Comparison of ENCODE assay signal across 24 mouse cellular contexts in the genomic region with DNA sequence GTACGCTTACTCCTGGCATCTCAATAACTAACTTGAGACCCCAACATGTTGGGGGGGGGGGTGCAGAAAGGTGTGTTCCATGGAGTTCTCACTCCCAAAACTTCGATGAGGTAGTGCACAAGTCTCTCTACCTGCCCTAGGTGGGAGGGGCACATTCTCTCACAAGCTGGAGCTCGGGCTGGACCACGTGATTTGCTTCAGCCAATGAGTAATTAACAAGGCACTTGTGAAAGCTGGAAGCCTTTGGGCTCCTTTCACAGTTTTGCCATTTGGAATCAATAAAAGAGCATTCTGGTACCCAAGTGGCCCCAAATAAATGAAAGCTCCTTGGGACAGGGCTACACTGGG. TPM values are rescaled to one million over a fixed set of nuclear protein-coding genes. Genes with fewer than 3 reads are reported as not detected.
DNase-seq lines count a peak whose midpoint lies in the region; ATAC-seq and TF ChIP-seq lines count a peak whose summit lies in the region.
"Had no signal": no experiment of that assay in that cellular context is flagged by ENCODE, and none has a peak within 500 bp of the region (broad histone marks: within the 10 kb centered on the region; RNA-seq: fewer than 3 reads in every experiment).

No protein-coding gene starts in this region.

- TF ChIP-seq CTCF in ES-Bruce4 (IDR thresholded peaks at IDR 0.05; ENCODE audit: low read depth, low read length) = no peak

- no peaks in the 10 kb centered on the region for H3K9me3 ChIP-seq in ES-Bruce4 (replicated peaks; ENCODE audit: control insufficient read depth, insufficient read depth, low read length, poor library complexity, severe bottlenecking)
- H3K9me3 ChIP-seq: embryonic facial prominence, embryonic 10.5 days; heart, embryonic 10.5 days; hindbrain, embryonic 13.5 days; intestine, embryonic 15.5 days had no signal

- H3K36me3 ChIP-seq in ES-Bruce4 (ENCODE audit: control insufficient read depth, insufficient read depth, low read length, poor library complexity, severe bottlenecking) = no peaks in the 10 kb centered on the region
- no peaks in the 10 kb centered on the region for H3K36me3 ChIP-seq in myocyte (ENCODE audit: control insufficient read depth, insufficient read depth)
- H3K36me3 ChIP-seq: embryonic facial prominence, embryonic 10.5 days; heart, embryonic 10.5 days; hindbrain, embryonic 13.5 days; intestine, embryonic 15.5 days had no signal

- intact Hi-C loops in heart, postnatal 25 days (cut with DNase I) = no loop called here

- H3K9ac ChIP-seq in ES-Bruce4 (ENCODE audit: low read depth, poor library complexity, severe bottlenecking) = no peak overlapping the region
- H3K9ac ChIP-seq: forebrain, postnatal 0 days; hindbrain, embryonic 13.5 days; intestine, embryonic 15.5 days had no signal

- no peak for TF ChIP-seq EP300 in ES-Bruce4 (IDR thresholded peaks at IDR 0.05; ENCODE audit: insufficient read depth, low read depth, low read length)

- peak overlapping the region; percentile 66; the same call in 1 of the 2 replicates for H3K27ac ChIP-seq in ES-Bruce4 (ENCODE audit: insufficient read depth, low read length)
- H3K27ac ChIP-seq: embryonic facial prominence, embryonic 10.5 days; heart, embryonic 10.5 days; hindbrain, embryonic 13.5 days; hindbrain, postnatal 0 days; intestine, embryonic 15.5 days had no signal

- DNase-seq in heart, adult 11 months = peak; percentile 67
- no peak for DNase-seq in heart, postnatal 25 days (ENCODE audit: low spot score)
- peak; percentile 93 for DNase-seq in R1 (ENCODE audit: low read depth, low spot score)
- no peak for DNase-seq in cerebellum, postnatal 10 days
- DNase-seq: adrenal gland, postnatal 10 days; B cell, adult 2 months; cerebellum, adult 11-12 months; cerebellum, adult 9-10 months; forebrain, postnatal 0 days; gastrocnemius, postnatal 36 days; heart, adult 18-20 months; heart, postnatal 10 days; kidney, adult 18-20 months had no signal

- no peak overlapping the region for H3K4me2 ChIP-seq in myocyte (ENCODE audit: low read depth)
- H3K4me2 ChIP-seq: hindbrain, embryonic 13.5 days; intestine, embryonic 15.5 days had no signal

- ATAC-seq in erythroid progenitor cell, adult 5-6 weeks (replicated peaks; ENCODE audit: low FRiP score, poor library complexity, severe bottlenecking) = no peak
- no peak for ATAC-seq in megakaryocyte progenitor cell, adult 5-6 weeks (replicated peaks; ENCODE audit: poor library complexity)
- ATAC-seq: CD4-positive, CD25-positive, alpha-beta regulatory T cell, adult 4 months; forebrain, postnatal 0 days; hindbrain, postnatal 0 days; intestine, embryonic 15.5 days; Patski had no signal

- peaks cover 14% of the 10 kb centered on the region for H3K79me2 ChIP-seq in myocyte (ENCODE audit: control insufficient read depth, insufficient read depth)

- no peak overlapping the region for H3ac ChIP-seq in myocyte (ENCODE audit: control insufficient read depth, insufficient read length)

- H3K27me3 ChIP-seq in ES-Bruce4 (ENCODE audit: control insufficient read depth, insufficient read depth, low read length, poor library complexity, severe bottlenecking) (peaks cover 2% of the 10 kb centered on the region; the same call in 1 of the 2 replicates), myocyte (ENCODE audit: control insufficient read depth, insufficient read depth, insufficient read length) (no peaks in the 10 kb centered on the region)
- H3K27me3 ChIP-seq: intestine, embryonic 15.5 days; Patski had no signal

- H3K4me3 ChIP-seq in ES-Bruce4 (ENCODE audit: low read depth, low read length) (no peak overlapping the region), myocyte (no peak overlapping the region)
- H3K4me3 ChIP-seq: embryonic facial prominence, embryonic 10.5 days; heart, embryonic 10.5 days; hindbrain, embryonic 13.5 days; intestine, embryonic 15.5 days had no signal

- TF ChIP-seq POLR2A in ES-Bruce4 (IDR thresholded peaks at IDR 0.05; ENCODE audit: insufficient read depth, low read length) (no peak), myocyte (IDR thresholded peaks at IDR 0.05; ENCODE audit: insufficient read length, low read depth) (no peak)

- peaks cover 2% of the 10 kb centered on the region for H3K4me1 ChIP-seq in ES-Bruce4 (ENCODE audit: control insufficient read depth, insufficient read depth, low read length)

TF ChIP-seq in myocyte, 11 proteins besides CTCF, POLR2A, EP300 and RAD21:
- TF ChIP-seq TCF3 (IDR thresholded peaks at IDR 0.05; ENCODE audit: insufficient read length, low read depth) (no peak), USF1 (IDR thresholded peaks at IDR 0.05; ENCODE audit: low read depth) (peak; percentile 9)

RNA-seq across cellular contexts. Expression of a gene that starts 3.4 kb away (rescaled TPM):
- 10 to 100 TPM; 38.4 to 44.1 TPM for total RNA-seq in heart, postnatal 25 days (2021)
- polyA plus RNA-seq in ES-Bruce4 (2011; ENCODE audit: insufficient read depth, insufficient read length, low read depth, missing spikeins) (22.3 and 22.7 TPM in 2 replicates), myocyte (2012; fragmentation: generic; extraction: Trizol) (212 TPM)
- total RNA-seq in erythroid progenitor cell, adult 5-6 weeks (2015; ENCODE audit: low replicate concordance) = 0.72 TPM in 1 of 2 replicates, not detected in the other
- not detected in 2 replicates for total RNA-seq in erythroid progenitor cell, adult 5-6 weeks (2017; ENCODE audit: low replicate concordance)
- not detected in 2 replicates for total RNA-seq in megakaryocyte progenitor cell, adult 5-6 weeks (2015)
- total RNA-seq in megakaryocyte progenitor cell, adult 5-6 weeks (2017) = 0.07 TPM in 1 of 2 replicates, not detected in the other
- polyA plus RNA-seq: CD4-positive, CD25-positive, alpha-beta regulatory T cell, adult 4 months had no signal

Comparison
In these comparisons a context has a peak if more than half of its experiments do, and no peak if none do; other contexts are left out.
1. DNase-seq: peak in heart, adult 11 months (single experiment) and R1 (single experiment); none in heart, postnatal 25 days (single experiment) and cerebellum, postnatal 10 days (0 of 2).
2. RNA of a gene that starts 3.4 kb away (total RNA-seq): 38.4 to 44.1 TPM in heart, postnatal 25 days; 0.72 TPM in erythroid progenitor cell, adult 5-6 weeks and 0.07 TPM in megakaryocyte progenitor cell, adult 5-6 weeks; every median in the first group is over 10 times any median in the second.